ENCODE assay signal across 16 mouse cellular contexts in the genomic region with DNA sequence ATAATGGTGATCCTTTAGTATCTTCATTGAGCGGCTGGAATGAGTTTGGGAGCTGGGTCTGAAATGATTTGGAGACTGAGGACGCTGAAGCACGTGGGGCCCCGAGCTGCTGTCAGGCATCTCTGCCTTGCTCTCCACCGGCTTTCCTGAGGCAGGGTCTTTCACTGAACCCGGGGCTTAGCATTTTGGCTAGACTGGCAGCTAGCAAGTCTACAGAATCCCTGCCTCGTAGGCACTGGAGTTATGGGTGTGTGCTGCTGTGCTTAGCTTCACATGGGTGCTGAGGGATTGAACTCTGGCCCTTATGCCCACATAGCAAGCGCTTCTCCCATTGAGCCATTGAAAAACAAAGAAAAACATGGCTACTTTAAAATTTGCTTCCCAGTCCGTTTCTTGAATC.
"Had no signal": no experiment of that assay in that cellular context is flagged by ENCODE, and none has a peak within 500 bp of the region (broad histone marks: within the 10 kb centered on the region; RNA-seq: fewer than 3 reads in every experiment).

No protein-coding gene starts in this region.

- H3K9ac ChIP-seq: neural tube, embryonic 13.5 days; neural tube, embryonic 15.5 days; stomach, embryonic 15.5 days had no signal

- H3K36me3 ChIP-seq: neural tube, embryonic 13.5 days; neural tube, embryonic 15.5 days; stomach, embryonic 15.5 days had no signal

- H3K4me1 ChIP-seq: neural tube, embryonic 13.5 days; neural tube, embryonic 15.5 days; stomach, embryonic 15.5 days had no signal

- H3K27me3 ChIP-seq: neural tube, embryonic 13.5 days; neural tube, embryonic 15.5 days; stomach, embryonic 15.5 days had no signal

- H3K9me3 ChIP-seq: neural tube, embryonic 13.5 days; neural tube, embryonic 15.5 days; stomach, embryonic 15.5 days had no signal

- H3K4me2 ChIP-seq: neural tube, embryonic 13.5 days; neural tube, embryonic 15.5 days; stomach, embryonic 15.5 days had no signal

- DNase-seq: retina, postnatal 1 day; right cerebral cortex, adult 18-20 months; right cerebral cortex, postnatal 14 days; right cerebral cortex, postnatal 25 days; right cerebral cortex, postnatal 4 days; spleen, adult 18-20 months; thymus, adult 18-20 months; thymus, adult 2 months; thymus, postnatal 14 days; thymus, postnatal 25 days; thymus, postnatal 36 days; thymus, postnatal 4 days had no signal

- H3K27ac ChIP-seq: neural tube, embryonic 13.5 days; neural tube, embryonic 15.5 days; stomach, embryonic 15.5 days; stomach, postnatal 0 days had no signal

- H3K4me3 ChIP-seq: neural tube, embryonic 13.5 days; neural tube, embryonic 15.5 days; stomach, embryonic 15.5 days had no signal
